Comparison of ENCODE assay signal across 17 mouse cellular contexts in the genomic region with DNA sequence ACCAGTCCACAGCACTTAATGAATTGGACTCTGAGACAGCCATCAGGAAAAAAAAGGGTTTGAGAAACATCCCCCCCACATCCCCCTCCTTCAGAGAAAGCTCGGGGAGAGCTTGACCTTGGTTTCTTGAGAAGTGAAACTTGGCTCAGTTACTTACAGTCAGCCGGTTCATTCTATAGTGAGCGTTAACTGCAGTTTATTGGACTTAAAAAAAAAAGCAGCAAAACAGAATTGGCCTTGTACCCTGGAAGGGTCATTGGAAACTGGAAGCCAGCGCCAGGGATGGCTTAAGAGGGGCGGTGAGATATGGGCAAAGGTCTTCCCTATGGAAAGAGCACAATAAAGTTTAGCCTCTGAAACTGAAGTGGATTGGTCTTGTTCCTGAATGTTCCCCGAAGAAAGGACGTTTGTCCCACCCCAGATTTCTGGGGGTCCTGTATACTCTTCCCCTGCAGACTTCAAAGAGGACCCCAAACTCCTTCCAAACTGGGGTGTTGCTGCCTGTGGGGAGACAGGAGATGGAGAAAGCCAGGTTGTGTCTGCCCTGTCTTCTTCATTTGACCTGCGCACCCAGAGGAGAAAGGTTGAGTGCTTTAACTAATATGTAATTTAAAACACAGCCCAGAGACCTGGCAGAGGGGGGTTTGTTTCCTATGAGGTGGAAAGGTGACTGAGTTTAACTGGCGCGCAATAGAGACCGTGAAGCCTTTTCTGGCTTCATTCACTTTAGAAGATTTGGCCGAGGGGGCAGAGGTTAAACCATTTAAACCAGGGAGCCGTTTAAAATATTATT. TPM values are rescaled to one million over a fixed set of nuclear protein-coding genes. Genes with fewer than 3 reads are reported as not detected.
DNase-seq lines count a peak whose midpoint lies in the region; ATAC-seq and TF ChIP-seq lines count a peak whose summit lies in the region.
"Had no signal": no experiment of that assay in that cellular context is flagged by ENCODE, and none has a peak within 500 bp of the region (broad histone marks: within the 10 kb centered on the region; RNA-seq: fewer than 3 reads in every experiment).

No protein-coding gene starts in this region.

- H3K4me1 ChIP-seq in kidney, embryonic 14.5 days (ENCODE audit: control insufficient read depth, insufficient read depth, low read length): peaks cover 32% of the 10 kb centered on the region
- 0 out of 2 replicates have a peak, but pooled peaks cover 2% of the 10 kb centered on the region for H3K4me1 ChIP-seq in stomach, postnatal 0 days (replicated peaks; ENCODE audit: control insufficient read depth, insufficient read depth)

- TF ChIP-seq EP300 in stomach, postnatal 0 days (optimal IDR thresholded peaks at IDR 0.05): no peak

- peak; percentile 91 for DNase-seq in kidney, adult 11 months
- DNase-seq in spleen, postnatal 36 days (ENCODE audit: low spot score in 2 of 2): peak; percentile 55 to 62
- DNase-seq in spleen, postnatal 10 days (ENCODE audit: low spot score in 2 of 2): no peak
- DNase-seq in kidney, postnatal 36 days: peak; percentile 78 to 92
- no peak for DNase-seq in stomach, postnatal 0 days (ENCODE audit: low spot score)
- DNase-seq in neural tube, embryonic 10.5 days (ENCODE audit: extremely low spot score, low spot score): no peak
- DNase-seq in right cerebral cortex, postnatal 4 days: no peak
- DNase-seq: adrenal gland, postnatal 25 days; cerebellum, adult 11 months; gastrocnemius, postnatal 14 days; thymus, postnatal 25 days had no signal

- no peaks in the 10 kb centered on the region for H3K36me3 ChIP-seq in kidney, embryonic 14.5 days (ENCODE audit: control insufficient read depth, insufficient read depth, low read length)
- H3K36me3 ChIP-seq in stomach, postnatal 0 days (ENCODE audit: control insufficient read depth, insufficient read depth, low read length): no peaks in the 10 kb centered on the region
- H3K36me3 ChIP-seq: hindbrain, embryonic 12.5 days had no signal

- 46% methylated on average over 13 of the region's 13 CpGs for WGBS in kidney, embryonic 14.5 days
- 59% methylated on average over 13 of the region's 13 CpGs for WGBS in stomach, postnatal 0 days

- no peak overlapping the region for H3K27ac ChIP-seq in kidney, embryonic 14.5 days (ENCODE audit: low read depth, low read length)
- H3K27ac ChIP-seq in stomach, postnatal 0 days (replicated peaks): 0 out of 2 replicates have a peak overlapping the region, but pooled peaks have one; percentile 18
- H3K27ac ChIP-seq: hindbrain, embryonic 12.5 days had no signal

- H3K9me3 ChIP-seq in kidney, embryonic 14.5 days (ENCODE audit: control insufficient read depth, low read length): no peaks in the 10 kb centered on the region
- H3K9me3 ChIP-seq in stomach, postnatal 0 days (ENCODE audit: control insufficient read depth, low read length): no peaks in the 10 kb centered on the region
- H3K9me3 ChIP-seq: hindbrain, embryonic 12.5 days; megakaryocyte, embryonic 14.5 days had no signal

- no peak overlapping the region for H3K9ac ChIP-seq in kidney, embryonic 14.5 days (ENCODE audit: low read depth, low read length)
- H3K9ac ChIP-seq in stomach, postnatal 0 days (ENCODE audit: low read length): no peak overlapping the region; the same call in 1 of the 2 replicates
- H3K9ac ChIP-seq: hindbrain, embryonic 12.5 days had no signal

- ATAC-seq in kidney, embryonic 14.5 days (ENCODE audit: low FRiP score, low TSS enrichment): no peak
- no peak for ATAC-seq in stomach, postnatal 0 days (ENCODE audit: low FRiP score, low TSS enrichment)

- no peak overlapping the region for H3K4me2 ChIP-seq in kidney, embryonic 14.5 days (replicated peaks; ENCODE audit: low read depth, low read length)
- no peak overlapping the region for H3K4me2 ChIP-seq in stomach, postnatal 0 days (replicated peaks; ENCODE audit: low read depth)
- H3K4me2 ChIP-seq: heart, embryonic 11.5 days; hindbrain, embryonic 12.5 days had no signal

- no peaks in the 10 kb centered on the region for H3K27me3 ChIP-seq in kidney, embryonic 14.5 days (ENCODE audit: control insufficient read depth, insufficient read depth, low read length)
- no peaks in the 10 kb centered on the region for H3K27me3 ChIP-seq in stomach, postnatal 0 days (ENCODE audit: control insufficient read depth, insufficient read depth, low read length)
- H3K27me3 ChIP-seq: hindbrain, embryonic 12.5 days; megakaryocyte, embryonic 14.5 days had no signal

- TF ChIP-seq CTCF in stomach, postnatal 0 days (IDR thresholded peaks at IDR 0.05; ENCODE audit: low read depth): no peak

- no peak overlapping the region for H3K4me3 ChIP-seq in kidney, embryonic 14.5 days (ENCODE audit: low read length)
- no peak overlapping the region for H3K4me3 ChIP-seq in stomach, postnatal 0 days (ENCODE audit: low read depth, low read length)
- H3K4me3 ChIP-seq: erythroblast, embryonic 14.5 days; hindbrain, embryonic 12.5 days; megakaryocyte, embryonic 14.5 days; myocyte had no signal

RNA-seq across cellular contexts. Expression of gene Cmip, which starts 51.6 kb away (rescaled TPM):
- polyA plus RNA-seq in kidney, embryonic 14.5 days (2014; fragmentation: Nextera tagmentation; extraction: Ambion mirVana): 22.9 and 23.7 TPM in 2 replicates
- polyA plus RNA-seq in stomach, postnatal 0 days (2015; fragmentation: Nextera tagmentation; extraction: Ambion mirVana): 19.9 and 22.9 TPM in 2 replicates

Comparison
In these comparisons a context has a peak if more than half of its experiments do, and no peak if none do; other contexts are left out.
1. DNase-seq: peak in kidney, adult 11 months (single experiment), spleen, postnatal 36 days (2 of 2) and kidney, postnatal 36 days (2 of 2); none in spleen, postnatal 10 days (0 of 2), stomach, postnatal 0 days (single experiment), neural tube, embryonic 10.5 days (single experiment) and right cerebral cortex, postnatal 4 days (single experiment).